16 mouse cellular contexts compared by ENCODE assay signal in the genomic region with DNA sequence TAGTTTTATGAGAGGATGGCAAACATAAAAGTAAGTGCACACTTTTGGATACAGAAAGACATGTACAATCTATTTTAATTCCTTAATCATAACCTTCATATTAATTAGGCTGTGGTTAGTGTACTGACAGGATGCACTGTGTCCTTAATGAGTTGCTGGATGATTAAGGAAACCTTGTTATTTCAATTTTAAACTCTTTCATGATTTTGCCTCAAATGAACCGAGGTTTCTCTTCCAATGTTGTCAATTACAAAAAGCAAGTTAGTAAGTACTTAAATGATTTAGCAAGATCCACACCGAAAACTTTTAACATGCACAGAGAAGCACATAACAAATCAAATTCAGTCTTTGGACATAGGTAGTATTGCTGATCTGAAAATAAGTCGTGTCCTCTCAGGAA.
"Had no signal": no experiment of that assay in that cellular context is flagged by ENCODE, and none has a peak within 500 bp of the region (broad histone marks: within the 10 kb centered on the region; RNA-seq: fewer than 3 reads in every experiment).

No protein-coding gene starts in this region.

- H3K4me3 ChIP-seq: neural tube, embryonic 12.5 days; neural tube, embryonic 13.5 days; neural tube, embryonic 15.5 days; stomach, embryonic 15.5 days had no signal

- H3K27ac ChIP-seq: neural tube, embryonic 12.5 days; neural tube, embryonic 13.5 days; neural tube, embryonic 15.5 days; stomach, embryonic 15.5 days; stomach, postnatal 0 days had no signal

- H3K36me3 ChIP-seq: neural tube, embryonic 12.5 days; neural tube, embryonic 13.5 days; neural tube, embryonic 15.5 days; stomach, embryonic 15.5 days had no signal

- H3K9me3 ChIP-seq: neural tube, embryonic 12.5 days; neural tube, embryonic 13.5 days; neural tube, embryonic 15.5 days; stomach, embryonic 15.5 days had no signal

- DNase-seq: right cerebral cortex, adult 18-20 months; right cerebral cortex, postnatal 14 days; right cerebral cortex, postnatal 25 days; right cerebral cortex, postnatal 4 days; spleen, adult 18-20 months; thymus, adult 18-20 months; thymus, adult 2 months; thymus, postnatal 14 days; thymus, postnatal 25 days; thymus, postnatal 36 days; thymus, postnatal 4 days had no signal

- H3K4me1 ChIP-seq: neural tube, embryonic 12.5 days; neural tube, embryonic 13.5 days; neural tube, embryonic 15.5 days; stomach, embryonic 15.5 days had no signal

- H3K27me3 ChIP-seq: neural tube, embryonic 12.5 days; neural tube, embryonic 13.5 days; neural tube, embryonic 15.5 days; stomach, embryonic 15.5 days had no signal
